Mouse (Mus musculus) megakaryocyte, embryonic 14.5 days (primary cell): ENCODE data around the gene Cdyl. TPM values are rescaled to one million over a fixed set of nuclear protein-coding genes. Genes with fewer than 3 reads are reported as not detected.

Source experiments
- H3K27me3 ChIP-seq: replicated peaks from 2 replicates; pipeline ENCODE3; 2012; ENCODE audit warnings: inconsistent platforms
- H3K36me3 ChIP-seq: replicated peaks from 2 replicates; pipeline ENCODE3; 2012; ENCODE audit warnings: low read length, inconsistent platforms, mixed read lengths
- H3K4me1 ChIP-seq: 2 replicates; pipeline ENCODE4 v1.6.1; 2012; ENCODE audit warnings: inconsistent platforms
- H3K4me3 ChIP-seq: replicated peaks from 2 replicates; pipeline ENCODE3; 2012; ENCODE audit warnings: moderate library complexity, mild to moderate bottlenecking, inconsistent platforms
- H3K9me3 ChIP-seq: 2 replicates; pipeline ENCODE4 v1.6.1; 2012; ENCODE audit warnings: inconsistent platforms
- FLI1 ChIP-seq: IDR thresholded peaks from 2 replicates; pipeline ENCODE4 v1.6.1; 2012; ENCODE audit warnings: low read length, inconsistent platforms, mixed read lengths
- GATA1 ChIP-seq: IDR thresholded peaks from 3 replicates; pipeline ENCODE4 v1.6.1; 2012; ENCODE audit warnings: mixed read lengths, low read length, inconsistent platforms, borderline replicate concordance
- polyA plus RNA-seq: library from polyadenylated mRNA; stranded (reverse); fragments of >175 nt; gene quantifications from 2 replicates; pipeline ENCODE4 v1.2.3, GENCODE M21; 2012; ENCODE audit warnings: low replicate concordance; ENCODE audit not compliant: insufficient read depth

The Cdyl gene
- polyA plus RNA-seq, 1 experiment, result 3.2 TPM

DNA sequence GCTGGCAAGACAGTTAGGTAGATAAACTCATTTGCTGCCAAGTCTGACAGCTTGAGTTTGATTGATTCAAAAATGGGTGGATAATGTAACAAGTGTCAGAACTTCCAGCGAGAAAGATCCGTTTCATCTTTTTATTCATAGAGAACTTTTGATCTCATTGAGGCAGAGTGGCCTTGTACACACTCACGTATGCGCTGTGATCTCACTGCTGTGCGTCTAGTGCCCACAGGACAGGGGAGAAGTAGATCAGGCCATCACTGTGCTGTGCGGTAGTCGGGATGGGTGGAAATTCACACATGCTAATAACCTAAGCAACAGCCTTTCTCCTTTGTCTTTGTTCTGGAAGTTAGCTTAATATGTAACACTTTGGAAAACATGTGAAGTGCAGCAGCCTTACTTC lies 146.5 kb downstream of the Cdyl start:
- peaks cover 17% of the 10 kb centered on the region for H3K9me3 ChIP-seq
- no peak overlapping the region for H3K4me3 ChIP-seq
- peaks cover 71% of the 10 kb centered on the region for H3K4me1 ChIP-seq
- no peaks in the 10 kb centered on the region for H3K27me3 ChIP-seq
- TF ChIP-seq FLI1, result no peak
- no peak for TF ChIP-seq GATA1
- peaks cover 44% of the 10 kb centered on the region for H3K36me3 ChIP-seq

DNA sequence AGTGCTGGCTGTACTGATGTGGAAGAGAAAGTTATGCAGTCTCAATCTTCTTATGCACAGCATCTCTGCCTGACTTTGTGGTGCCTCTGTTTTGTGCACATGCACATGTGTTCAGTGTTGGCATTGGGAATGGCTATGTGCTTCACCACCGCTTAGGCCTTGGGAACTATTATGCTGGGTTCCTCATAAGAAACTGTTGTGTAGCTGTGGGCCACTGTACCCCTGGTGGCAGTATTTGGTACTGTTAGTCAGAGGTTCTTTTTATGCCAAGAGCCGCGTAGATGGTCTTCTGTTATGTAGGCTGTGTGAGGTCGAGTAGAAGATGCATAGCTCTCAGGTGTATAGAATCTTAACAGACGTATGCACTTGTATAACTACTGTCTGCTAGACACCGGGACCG lies 147.4 kb downstream of the Cdyl start:
- Histone ChIP-seq H3K27me3 (no peaks in the 10 kb centered on the region), H3K4me1 (peaks cover 68% of the 10 kb centered on the region), H3K4me3 (no peak overlapping the region)

DNA sequence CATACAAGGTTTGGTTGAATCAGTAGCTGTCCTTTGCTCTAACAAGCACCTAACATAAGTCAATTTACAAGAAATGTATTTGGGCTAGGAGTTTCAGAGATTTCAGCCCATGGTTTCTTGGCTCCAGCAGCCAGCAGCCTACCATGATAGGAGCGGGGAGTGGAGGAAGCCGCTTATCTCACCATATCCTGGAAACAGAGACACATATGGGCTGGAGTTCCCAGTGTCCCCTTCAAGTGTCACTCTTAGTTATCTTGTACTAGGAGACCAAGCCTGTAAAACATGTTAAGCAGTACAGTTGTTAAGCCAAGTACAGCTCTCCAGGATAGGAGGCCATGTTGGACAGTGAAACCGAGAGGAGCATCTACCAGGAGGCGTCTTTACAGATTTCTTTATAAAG lies 147.9 kb downstream of the Cdyl start:
- Histone ChIP-seq H3K36me3 (peaks cover 36% of the 10 kb centered on the region), H3K4me1 (peaks cover 66% of the 10 kb centered on the region), H3K4me3 (no peak overlapping the region), H3K9me3 (peaks cover 13% of the 10 kb centered on the region), H3K27me3 (no peaks in the 10 kb centered on the region)
- TF ChIP-seq FLI1, result no peak
- TF ChIP-seq GATA1, result no peak

More for the DNA sequence above, 147.4 kb downstream of the Cdyl start:
- TF ChIP-seq FLI1, result no peak
- no peak for TF ChIP-seq GATA1
- peaks cover 40% of the 10 kb centered on the region for H3K36me3 ChIP-seq
- H3K9me3 ChIP-seq, result peaks cover 17% of the 10 kb centered on the region

DNA sequence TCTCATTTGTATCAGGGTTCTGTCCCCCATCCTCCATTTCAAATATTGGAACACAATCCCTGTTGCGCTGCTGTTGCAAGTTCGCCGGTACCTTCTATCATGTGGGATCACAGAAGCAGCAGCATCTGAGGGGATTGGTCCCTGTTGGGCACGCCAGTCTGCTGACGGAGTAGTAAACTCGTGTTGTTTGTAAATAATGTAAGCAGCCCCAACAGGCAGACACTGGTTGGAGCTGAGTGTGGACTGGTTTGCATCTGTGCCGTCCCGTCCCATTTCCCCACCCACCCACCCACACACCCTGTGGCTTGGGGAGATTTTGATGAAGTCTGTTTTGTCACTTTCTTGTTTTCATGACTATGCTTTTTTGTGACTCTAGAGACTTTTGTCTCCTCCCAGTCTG lies 148.3 kb downstream of the Cdyl start:
- H3K36me3 ChIP-seq, result peaks cover 36% of the 10 kb centered on the region
- H3K9me3 ChIP-seq, result peaks cover 13% of the 10 kb centered on the region
- TF ChIP-seq GATA1 (no peak), FLI1 (no peak)
- H3K4me1 ChIP-seq, result peaks cover 69% of the 10 kb centered on the region
- H3K4me3 ChIP-seq, result peak overlapping the region; percentile 30
- H3K27me3 ChIP-seq, result no peaks in the 10 kb centered on the region

DNA sequence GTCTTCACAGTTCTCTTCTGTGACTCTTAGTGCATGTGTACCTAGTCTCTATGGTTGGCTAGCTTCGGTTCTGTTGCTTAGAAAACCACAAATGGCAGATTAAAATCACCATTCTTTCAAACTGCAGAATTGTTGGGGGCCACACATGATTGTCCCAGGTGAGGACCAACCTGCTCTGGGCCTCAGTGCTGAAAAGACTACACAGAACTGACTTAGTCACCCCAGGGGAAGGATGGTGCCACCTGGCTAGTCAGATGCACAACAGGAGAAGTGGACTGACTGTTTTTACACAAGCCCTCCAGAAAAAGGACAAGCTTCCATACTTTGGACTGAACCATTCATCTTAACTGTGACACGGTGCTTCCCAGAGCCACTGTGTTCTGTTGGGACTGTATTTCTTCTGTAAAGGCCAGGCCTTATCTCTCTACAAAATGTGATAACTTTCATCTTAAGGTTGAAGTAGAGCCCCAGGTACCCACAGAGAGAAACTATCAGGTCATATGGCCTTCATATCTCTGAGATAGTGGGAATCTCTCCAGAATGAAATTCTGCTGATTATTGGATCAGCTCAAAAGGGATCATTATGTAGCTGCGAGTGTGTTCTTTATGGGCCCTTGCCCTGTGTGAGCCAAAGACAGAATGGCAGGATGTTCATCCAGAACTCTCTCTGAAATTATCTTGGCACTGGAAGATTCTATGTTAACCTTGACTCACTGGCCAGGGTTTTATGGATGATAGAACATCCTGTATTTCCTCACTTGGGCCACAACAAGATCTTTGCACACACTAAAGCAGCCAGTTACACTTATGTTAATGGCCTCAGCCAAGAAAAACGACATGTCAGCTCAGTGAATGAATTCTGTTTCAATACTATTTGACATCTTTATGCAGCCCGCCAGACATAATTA lies 149.9 kb downstream of the Cdyl start:
- Histone ChIP-seq H3K4me3 (no peak overlapping the region), H3K9me3 (peaks cover 7% of the 10 kb centered on the region), H3K27me3 (no peaks in the 10 kb centered on the region), H3K36me3 (peaks cover 26% of the 10 kb centered on the region), H3K4me1 (peaks cover 74% of the 10 kb centered on the region)
- no peak for TF ChIP-seq FLI1
- no peak for TF ChIP-seq GATA1

DNA sequence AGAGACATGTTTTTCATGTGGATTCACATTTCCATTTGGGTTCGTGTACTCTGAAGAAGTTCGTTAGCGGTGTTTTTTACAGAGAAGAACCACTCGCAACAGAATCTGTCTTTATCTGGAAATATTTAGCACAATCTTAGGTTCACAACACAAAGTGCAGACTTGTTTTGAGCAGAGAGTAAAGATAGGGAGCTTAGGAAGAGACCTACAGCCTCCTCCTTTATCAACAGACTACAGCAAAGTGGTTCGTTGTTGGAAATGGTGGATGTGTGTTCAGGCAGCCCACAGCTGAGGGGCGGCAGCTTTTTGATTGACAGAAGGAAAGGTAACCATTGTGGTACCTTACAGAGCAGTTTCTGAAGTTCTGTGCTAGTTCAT lies 150.5 kb downstream of the Cdyl start:
- no peaks in the 10 kb centered on the region for H3K27me3 ChIP-seq
- TF ChIP-seq FLI1 (no peak), GATA1 (no peak)
- peaks cover 77% of the 10 kb centered on the region for H3K4me1 ChIP-seq
- H3K9me3 ChIP-seq, result peaks cover 1% of the 10 kb centered on the region
- peaks cover 22% of the 10 kb centered on the region for H3K36me3 ChIP-seq
- H3K4me3 ChIP-seq, result no peak overlapping the region

DNA sequence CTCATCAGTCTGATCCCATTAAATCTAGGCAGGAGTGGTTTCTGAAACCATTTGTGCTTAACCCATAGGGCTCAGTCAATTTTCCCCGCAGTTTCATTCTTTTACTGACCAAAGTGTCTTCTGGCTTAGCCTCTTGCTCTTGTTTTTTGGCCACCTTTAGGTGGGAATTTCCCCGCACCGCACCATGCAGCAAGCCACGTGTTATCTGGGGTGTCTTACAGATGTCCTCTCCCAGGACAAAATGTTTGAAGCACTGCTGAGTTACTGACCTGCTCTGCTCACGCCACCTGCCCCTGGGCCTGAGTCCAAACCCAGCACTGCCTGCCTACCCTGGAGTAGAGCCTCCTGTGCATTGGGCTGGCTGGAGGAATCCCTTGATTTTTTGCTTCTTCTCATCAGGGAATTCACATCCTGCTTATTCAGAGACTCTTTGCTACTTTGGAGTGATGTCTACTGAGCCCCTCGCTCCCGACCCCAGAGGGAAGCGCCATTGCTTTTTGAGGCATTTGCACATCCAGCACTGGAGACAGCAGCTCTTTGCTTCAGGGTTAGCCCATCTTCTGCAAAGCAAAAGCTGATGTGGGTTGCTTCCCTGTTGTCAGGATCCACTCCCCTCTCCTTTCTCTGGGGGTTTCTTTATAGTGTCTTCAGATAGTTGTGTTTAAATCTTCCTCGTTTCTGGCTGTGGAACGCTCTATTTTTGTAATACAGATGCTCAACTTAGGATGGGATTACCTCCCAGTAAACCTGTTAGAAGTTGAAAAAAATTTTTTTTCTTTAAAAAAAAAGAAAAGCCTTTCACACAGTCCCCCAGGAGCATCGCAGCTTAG lies 151.9 kb downstream of the Cdyl start:
- no peaks in the 10 kb centered on the region for H3K27me3 ChIP-seq
- no peak overlapping the region for H3K4me3 ChIP-seq
- TF ChIP-seq GATA1 (no peak), FLI1 (no peak)
- H3K9me3 ChIP-seq, result no peaks in the 10 kb centered on the region
- H3K4me1 ChIP-seq, result peaks cover 70% of the 10 kb centered on the region
- peaks cover 24% of the 10 kb centered on the region for H3K36me3 ChIP-seq

DNA sequence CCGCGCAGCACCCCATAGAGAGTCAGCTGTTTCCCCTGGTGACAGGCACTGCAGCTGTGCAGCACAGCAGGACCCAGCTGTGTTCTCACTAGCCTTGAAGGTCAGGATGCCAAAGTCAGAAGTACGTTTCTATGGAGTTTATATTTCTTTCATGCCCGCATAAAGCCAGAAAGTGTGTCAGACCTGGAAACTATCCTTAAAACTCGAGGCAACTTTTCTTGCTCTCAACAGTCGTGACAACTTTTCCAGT lies 152.5 kb downstream of the Cdyl start:
- peaks cover 64% of the 10 kb centered on the region for H3K4me1 ChIP-seq
- H3K36me3 ChIP-seq, result peaks cover 26% of the 10 kb centered on the region

DNA sequence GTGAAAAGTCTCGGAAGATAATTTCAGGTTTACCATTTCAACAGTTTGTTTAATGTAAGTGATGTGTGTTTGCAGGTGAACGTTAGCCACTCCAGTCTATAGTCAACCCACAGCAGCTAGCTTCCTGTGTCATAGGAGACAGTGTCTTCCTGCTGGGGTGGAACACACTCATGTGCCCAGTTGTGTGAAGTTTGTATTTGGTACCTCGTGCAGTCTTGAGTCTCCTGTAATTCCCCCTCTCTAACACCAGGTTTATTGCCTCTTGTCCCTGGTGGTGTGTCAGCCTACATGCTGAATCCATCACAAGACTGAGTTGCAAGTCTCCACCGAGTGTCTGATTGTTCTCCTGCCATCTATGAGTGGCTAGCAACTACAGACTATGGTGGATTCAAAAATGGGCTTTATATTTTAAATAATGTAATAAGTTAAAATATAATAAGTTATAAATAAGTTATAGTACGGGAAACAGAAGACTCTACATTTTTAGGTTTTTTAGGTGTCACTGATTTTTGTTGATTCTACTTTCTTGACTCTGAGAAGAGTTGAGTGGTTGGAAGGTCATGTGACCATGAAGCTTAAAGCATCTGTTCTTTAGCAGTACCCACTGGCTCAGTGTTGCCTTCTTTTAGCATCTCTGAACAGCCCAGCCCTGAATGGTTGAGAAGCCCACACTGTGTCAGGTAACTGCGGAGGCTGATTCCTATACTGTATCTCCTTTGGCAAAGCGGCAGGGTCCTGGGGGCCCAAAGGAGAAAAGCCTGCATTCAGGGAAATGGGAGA lies 153.9 kb downstream of the Cdyl start:
- Histone ChIP-seq H3K9me3 (no peaks in the 10 kb centered on the region), H3K27me3 (no peaks in the 10 kb centered on the region), H3K4me1 (peaks cover 63% of the 10 kb centered on the region), H3K36me3 (peaks cover 40% of the 10 kb centered on the region), H3K4me3 (no peak overlapping the region)
- TF ChIP-seq FLI1 (no peak), GATA1 (no peak)

More for the DNA sequence above, 152.5 kb downstream of the Cdyl start:
- H3K9me3 ChIP-seq, result no peaks in the 10 kb centered on the region
- no peaks in the 10 kb centered on the region for H3K27me3 ChIP-seq
- no peak for TF ChIP-seq FLI1
- TF ChIP-seq GATA1, result no peak
- no peak overlapping the region for H3K4me3 ChIP-seq
